In the genomic region with DNA sequence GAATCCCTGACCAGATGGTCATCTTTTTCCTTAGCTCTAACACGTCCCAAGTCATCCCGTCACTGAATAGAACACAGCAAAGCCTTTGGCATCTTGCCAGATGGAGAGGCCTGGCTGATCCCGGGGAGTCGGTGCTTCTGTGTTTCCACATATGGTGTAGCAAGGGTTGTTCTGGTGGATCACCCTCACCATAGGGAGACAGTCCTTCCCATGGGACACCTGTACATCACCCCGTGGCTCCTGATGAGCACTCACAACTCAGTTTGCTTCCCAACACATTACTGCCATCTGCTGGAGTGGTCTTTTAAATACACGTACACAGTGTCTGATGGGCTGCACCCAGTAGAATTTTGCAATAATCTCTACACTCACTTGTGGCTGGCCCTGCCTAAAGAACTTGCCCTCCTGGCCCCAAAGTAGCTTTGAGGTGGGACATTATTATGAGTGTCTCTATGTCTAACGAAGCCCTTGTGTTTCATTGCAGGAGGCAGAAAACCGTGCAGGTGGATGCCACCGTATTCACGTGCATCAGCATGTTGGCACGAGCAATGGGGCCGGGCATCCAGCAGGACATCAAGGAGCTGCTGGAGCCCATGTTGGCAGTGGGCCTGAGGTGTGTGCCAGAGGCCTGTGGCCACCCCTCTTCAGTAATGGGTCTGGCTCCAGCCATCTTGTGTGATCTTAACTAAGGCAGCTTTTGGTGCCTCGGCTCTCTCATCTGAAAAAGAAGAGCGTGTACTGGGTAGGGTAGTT, we compare ENCODE assay signal across 10 mouse cellular contexts. TPM values are rescaled to one million over a fixed set of nuclear protein-coding genes. Genes with fewer than 3 reads are reported as not detected.
DNase-seq lines count a peak whose midpoint lies in the region; ATAC-seq and TF ChIP-seq lines count a peak whose summit lies in the region.
"Had no signal": no experiment of that assay in that cellular context is flagged by ENCODE, and none has a peak within 500 bp of the region (broad histone marks: within the 10 kb centered on the region; RNA-seq: fewer than 3 reads in every experiment).

No protein-coding gene starts in this region.

- ATAC-seq in forebrain, embryonic 13.5 days, result peak; percentile 37; the same call in 1 of the 2 replicates
- ATAC-seq in forebrain, embryonic 11.5 days (replicated peaks; ENCODE audit: low FRiP score), result no peak
- ATAC-seq in embryonic facial prominence, embryonic 15.5 days (ENCODE audit: insufficient number of reproducible peaks, low FRiP score, low TSS enrichment, low read depth), result 0 out of 2 replicates have a peak, but pooled peaks have one; percentile 30
- ATAC-seq in midbrain, postnatal 0 days (ENCODE audit: low FRiP score), result peak; percentile 32; the same call in 1 of the 2 replicates

- TF ChIP-seq POLR2A in thymus, adult 2 months (IDR thresholded peaks at IDR 0.05; ENCODE audit: control insufficient read depth, extremely low read depth, insufficient read depth, low read length, poor library complexity), result no peak

- H3K36me3 ChIP-seq in forebrain, embryonic 13.5 days (ENCODE audit: poor library complexity, severe bottlenecking), result peaks cover 98% of the 10 kb centered on the region
- H3K36me3 ChIP-seq in forebrain, embryonic 11.5 days (ENCODE audit: control insufficient read depth, insufficient read depth, low read length), result peaks cover 9% of the 10 kb centered on the region; the same call in 1 of the 2 replicates
- peaks cover 43% of the 10 kb centered on the region for H3K36me3 ChIP-seq in thymus, adult 2 months (ENCODE audit: control insufficient read depth, insufficient read depth, low read length)
- H3K36me3 ChIP-seq in embryonic facial prominence, embryonic 15.5 days, result peaks cover 95% of the 10 kb centered on the region
- H3K36me3 ChIP-seq in midbrain, postnatal 0 days (ENCODE audit: insufficient read depth, low read length), result peaks cover 80% of the 10 kb centered on the region

- no peak for TF ChIP-seq CTCF in thymus, adult 2 months (IDR thresholded peaks at IDR 0.05; ENCODE audit: borderline replicate concordance, control insufficient read depth, extremely low read depth, insufficient read depth, low read length, poor library complexity)
- TF ChIP-seq CTCF in midbrain, postnatal 0 days (IDR thresholded peaks at IDR 0.05), result peak; percentile 74

- WGBS in forebrain, embryonic 13.5 days, result 71% methylated on average over 14 of the region's 14 CpGs
- 86% methylated on average over 14 of the region's 14 CpGs for WGBS in forebrain, embryonic 11.5 days
- 91% methylated on average over 14 of the region's 14 CpGs for WGBS in thymus, adult 2 months
- 72% methylated on average over 14 of the region's 14 CpGs for WGBS in embryonic facial prominence, embryonic 15.5 days
- WGBS in midbrain, postnatal 0 days, result 65% methylated on average over 14 of the region's 14 CpGs

- no peak overlapping the region for H3K27ac ChIP-seq in forebrain, embryonic 13.5 days
- H3K27ac ChIP-seq in forebrain, embryonic 11.5 days (ENCODE audit: low read depth, low read length), result no peak overlapping the region
- H3K27ac ChIP-seq in thymus, adult 2 months (ENCODE audit: control insufficient read depth, insufficient read depth, low read length), result no peak overlapping the region
- no peak overlapping the region for H3K27ac ChIP-seq in embryonic facial prominence, embryonic 15.5 days (replicated peaks)
- H3K27ac ChIP-seq in midbrain, postnatal 0 days (ENCODE audit: low read depth, low read length), result no peak overlapping the region
- H3K27ac ChIP-seq: heart, embryonic 13.5 days had no signal

- no peak overlapping the region for H3K4me2 ChIP-seq in forebrain, embryonic 13.5 days
- H3K4me2 ChIP-seq in forebrain, embryonic 11.5 days (ENCODE audit: low read depth, low read length, severe bottlenecking), result no peak overlapping the region
- H3K4me2 ChIP-seq in embryonic facial prominence, embryonic 15.5 days (replicated peaks), result no peak overlapping the region
- no peak overlapping the region for H3K4me2 ChIP-seq in midbrain, postnatal 0 days (ENCODE audit: low read depth, low read length, poor library complexity, severe bottlenecking)
- H3K4me2 ChIP-seq: heart, embryonic 13.5 days had no signal

- DNase-seq in forebrain, embryonic 11.5 days (ENCODE audit: low spot score), result no peak
- DNase-seq in thymus, adult 2 months, result peak; percentile 24
- no peak for DNase-seq in thymus, postnatal 0 days (ENCODE audit: low spot score)
- peak; percentile 48 to 63 for DNase-seq in layer of hippocampus, postnatal 14 days (ENCODE audit: low spot score in 2 of 2)
- peak; percentile 56 for DNase-seq in midbrain, postnatal 0 days (ENCODE audit: low spot score)
- no peak for DNase-seq in thymus, postnatal 36 days

- no peaks in the 10 kb centered on the region for H3K27me3 ChIP-seq in forebrain, embryonic 13.5 days
- H3K27me3 ChIP-seq in forebrain, embryonic 11.5 days (ENCODE audit: control insufficient read depth, insufficient read depth, low read length), result no peaks in the 10 kb centered on the region
- no peaks in the 10 kb centered on the region for H3K27me3 ChIP-seq in thymus, adult 2 months (ENCODE audit: control insufficient read depth, insufficient read depth, low read length)
- no peaks in the 10 kb centered on the region for H3K27me3 ChIP-seq in embryonic facial prominence, embryonic 15.5 days
- H3K27me3 ChIP-seq in midbrain, postnatal 0 days (ENCODE audit: insufficient read depth, low read length), result no peaks in the 10 kb centered on the region
- H3K27me3 ChIP-seq: heart, embryonic 13.5 days had no signal

- H3K9me3 ChIP-seq in forebrain, embryonic 13.5 days (replicated peaks), result no peaks in the 10 kb centered on the region
- H3K9me3 ChIP-seq in forebrain, embryonic 11.5 days (ENCODE audit: control insufficient read depth, low read length), result no peaks in the 10 kb centered on the region
- H3K9me3 ChIP-seq in embryonic facial prominence, embryonic 15.5 days (replicated peaks), result no peaks in the 10 kb centered on the region
- no peaks in the 10 kb centered on the region for H3K9me3 ChIP-seq in midbrain, postnatal 0 days (ENCODE audit: low read length)
- H3K9me3 ChIP-seq: heart, embryonic 13.5 days had no signal

- H3K9ac ChIP-seq in forebrain, embryonic 13.5 days, result no peak overlapping the region
- H3K9ac ChIP-seq in forebrain, embryonic 11.5 days (ENCODE audit: low read length), result no peak overlapping the region
- no peak overlapping the region for H3K9ac ChIP-seq in embryonic facial prominence, embryonic 15.5 days
- H3K9ac ChIP-seq in midbrain, postnatal 0 days (replicated peaks; ENCODE audit: low read length, poor library complexity, severe bottlenecking), result no peak overlapping the region
- H3K9ac ChIP-seq: heart, embryonic 13.5 days had no signal

- H3K4me1 ChIP-seq in forebrain, embryonic 13.5 days, result peaks cover 11% of the 10 kb centered on the region; the same call in 1 of the 2 replicates
- H3K4me1 ChIP-seq in forebrain, embryonic 11.5 days (replicated peaks; ENCODE audit: control insufficient read depth, insufficient read depth, low read length), result no peaks in the 10 kb centered on the region
- no peaks in the 10 kb centered on the region; the same call in 1 of the 2 replicates for H3K4me1 ChIP-seq in thymus, adult 2 months (replicated peaks; ENCODE audit: control insufficient read depth, insufficient read depth, low read length)
- H3K4me1 ChIP-seq in embryonic facial prominence, embryonic 15.5 days, result no peaks in the 10 kb centered on the region
- H3K4me1 ChIP-seq in midbrain, postnatal 0 days (ENCODE audit: insufficient read depth, low read length), result no peaks in the 10 kb centered on the region
- H3K4me1 ChIP-seq: heart, embryonic 13.5 days had no signal

- no peak overlapping the region for H3K4me3 ChIP-seq in forebrain, embryonic 13.5 days
- no peak overlapping the region for H3K4me3 ChIP-seq in forebrain, embryonic 11.5 days (ENCODE audit: low read depth, low read length)
- H3K4me3 ChIP-seq in thymus, adult 2 months (ENCODE audit: control insufficient read depth, insufficient read depth, low read length), result no peak overlapping the region
- H3K4me3 ChIP-seq in embryonic facial prominence, embryonic 15.5 days (replicated peaks), result no peak overlapping the region
- H3K4me3 ChIP-seq in midbrain, postnatal 0 days (ENCODE audit: low read depth, low read length), result no peak overlapping the region
- H3K4me3 ChIP-seq: heart, embryonic 13.5 days; myocyte had no signal

RNA-seq across cellular contexts. Expression of a gene that starts 15.0 kb away (rescaled TPM):
- polyA plus RNA-seq in forebrain, embryonic 13.5 days (2015; fragmentation: Nextera tagmentation; extraction: Ambion mirVana), result 21.9 and 24.0 TPM in 2 replicates
- polyA plus RNA-seq in forebrain, embryonic 11.5 days (2014; fragmentation: Nextera tagmentation; extraction: Ambion mirVana), result 30.6 and 37.6 TPM in 2 replicates
- 25.0 and 31.5 TPM in 2 replicates for polyA plus RNA-seq in thymus, adult 2 months (2012; rRNA removed)
- polyA plus RNA-seq in thymus, postnatal 0 days (2015; fragmentation: Nextera tagmentation; extraction: Ambion mirVana), result 18.7 and 23.1 TPM in 2 replicates
- 14.7 and 14.9 TPM in 2 replicates for polyA plus RNA-seq in embryonic facial prominence, embryonic 15.5 days (2015; fragmentation: Nextera tagmentation; extraction: Ambion mirVana)
- 10 to 100 TPM; 80.2 to 80.7 TPM for total RNA-seq in layer of hippocampus, postnatal 14 days (2021)
- total RNA-seq in midbrain, postnatal 0 days (2014; rRNA removed), result 54.5 and 59.6 TPM in 2 replicates
- 24.3 and 27.8 TPM in 2 replicates for polyA plus RNA-seq in midbrain, postnatal 0 days (2015; fragmentation: Nextera tagmentation; extraction: Ambion mirVana)

RNA-seq across cellular contexts. Expression of a gene that starts 18.8 kb away (rescaled TPM):
- polyA plus RNA-seq in forebrain, embryonic 13.5 days (2015; fragmentation: Nextera tagmentation; extraction: Ambion mirVana), result 17.3 and 18.7 TPM in 2 replicates
- polyA plus RNA-seq in forebrain, embryonic 11.5 days (2014; fragmentation: Nextera tagmentation; extraction: Ambion mirVana), result 17.0 and 19.6 TPM in 2 replicates
- polyA plus RNA-seq in thymus, adult 2 months (2012; rRNA removed), result 20.0 and 22.6 TPM in 2 replicates
- polyA plus RNA-seq in thymus, postnatal 0 days (2015; fragmentation: Nextera tagmentation; extraction: Ambion mirVana), result 7.4 and 7.8 TPM in 2 replicates
- polyA plus RNA-seq in embryonic facial prominence, embryonic 15.5 days (2015; fragmentation: Nextera tagmentation; extraction: Ambion mirVana), result 20.5 and 21.7 TPM in 2 replicates
- 1 to 10 TPM; 8.9 to 9.1 TPM for total RNA-seq in layer of hippocampus, postnatal 14 days (2021)
- total RNA-seq in midbrain, postnatal 0 days (2014; rRNA removed), result 16.0 and 19.8 TPM in 2 replicates
- 12.7 and 14.6 TPM in 2 replicates for polyA plus RNA-seq in midbrain, postnatal 0 days (2015; fragmentation: Nextera tagmentation; extraction: Ambion mirVana)

RNA-seq across cellular contexts. Expression of a gene that starts 36.9 kb away (rescaled TPM):
- polyA plus RNA-seq in forebrain, embryonic 13.5 days (2015; fragmentation: Nextera tagmentation; extraction: Ambion mirVana), result 0.37 and 0.41 TPM in 2 replicates
- 0.20 and 0.47 TPM in 2 replicates for polyA plus RNA-seq in forebrain, embryonic 11.5 days (2014; fragmentation: Nextera tagmentation; extraction: Ambion mirVana)
- polyA plus RNA-seq in thymus, adult 2 months (2012; rRNA removed), result 1.9 and 2.4 TPM in 2 replicates
- polyA plus RNA-seq in thymus, postnatal 0 days (2015; fragmentation: Nextera tagmentation; extraction: Ambion mirVana), result 1.1 TPM in 2 replicates
- 4.8 and 7.7 TPM in 2 replicates for polyA plus RNA-seq in embryonic facial prominence, embryonic 15.5 days (2015; fragmentation: Nextera tagmentation; extraction: Ambion mirVana)
- total RNA-seq in layer of hippocampus, postnatal 14 days (2021), result under 1 TPM; 0.29 to 0.30 TPM
- total RNA-seq in midbrain, postnatal 0 days (2014; rRNA removed), result 0.09 and 0.11 TPM in 2 replicates
- polyA plus RNA-seq in midbrain, postnatal 0 days (2015; fragmentation: Nextera tagmentation; extraction: Ambion mirVana), result 0.25 and 0.36 TPM in 2 replicates

Comparison
In these comparisons a context has a peak if more than half of its experiments do, and no peak if none do; other contexts are left out.
1. DNase-seq: peak in thymus, adult 2 months (single experiment), layer of hippocampus, postnatal 14 days (2 of 2) and midbrain, postnatal 0 days (single experiment); none in forebrain, embryonic 11.5 days (single experiment), thymus, postnatal 0 days (single experiment) and thymus, postnatal 36 days (0 of 2).